ENCODE assay signal across 19 mouse cellular contexts in the genomic region with DNA sequence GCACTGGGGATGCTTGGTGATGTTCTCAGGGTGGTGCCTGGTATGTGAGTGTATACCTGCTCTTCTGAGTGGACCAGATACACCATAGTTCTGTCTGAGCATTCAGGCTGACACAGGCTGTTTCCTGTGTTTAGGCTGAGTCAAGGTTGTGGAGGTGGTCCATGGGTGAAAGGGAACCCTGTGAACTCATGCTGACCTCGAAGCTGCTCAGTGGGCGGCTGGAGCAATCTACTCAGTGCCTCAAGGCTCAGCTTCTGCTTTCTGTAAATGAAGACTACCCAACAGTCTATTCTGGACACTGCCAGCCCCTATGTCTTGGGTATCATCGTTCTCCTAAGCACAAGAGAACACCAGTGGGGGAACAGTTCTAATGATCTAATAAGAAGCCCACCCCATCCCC. TPM values are rescaled to one million over a fixed set of nuclear protein-coding genes. Genes with fewer than 3 reads are reported as not detected.
A peak's percentile ranks its signal among the peaks of the same experiment; 100 is the strongest.
DNase-seq lines count a peak whose midpoint lies in the region; ATAC-seq and TF ChIP-seq lines count a peak whose summit lies in the region.
"Had no signal": no experiment of that assay in that cellular context is flagged by ENCODE, and none has a peak within 500 bp of the region (broad histone marks: within the 10 kb centered on the region; RNA-seq: fewer than 3 reads in every experiment).

No protein-coding gene starts in this region.

- no peak for TF ChIP-seq CTCF in stomach, postnatal 0 days (IDR thresholded peaks at IDR 0.05; ENCODE audit: low read depth)

- 0 out of 2 replicates have a peak, but pooled peaks have one; percentile 32 for ATAC-seq in hindbrain, embryonic 14.5 days (ENCODE audit: low FRiP score)
- ATAC-seq in stomach, embryonic 15.5 days (ENCODE audit: insufficient read depth, low FRiP score, low read depth) = 0 out of 2 replicates have a peak, but pooled peaks have one; percentile 35
- ATAC-seq in stomach, postnatal 0 days (ENCODE audit: low FRiP score, low TSS enrichment) = no peak
- peak; percentile 28 to 49 for ATAC-seq in hematopoietic stem cell, adult 5-6 weeks (replicated peaks in 1 of 2; ENCODE audit: insufficient read depth in 1 of 2, low FRiP score in 2 of 2, low TSS enrichment in 1 of 2, low read depth in 1 of 2, poor library complexity in 2 of 2, severe bottlenecking in 2 of 2)
- ATAC-seq: hindbrain, postnatal 0 days; midbrain, embryonic 15.5 days had no signal

- TF ChIP-seq EP300 in stomach, postnatal 0 days (optimal IDR thresholded peaks at IDR 0.05) = no peak

- no peak for DNase-seq in hindbrain, embryonic 14.5 days (ENCODE audit: low spot score)
- DNase-seq in hindbrain, embryonic 10.5 days (ENCODE audit: low spot score) = no peak
- no peak for DNase-seq in stomach, postnatal 0 days (ENCODE audit: low spot score)
- DNase-seq in splenic B cell, adult 2 months (ENCODE audit: low read depth, low spot score) = peak; percentile 42
- no peak for DNase-seq in midbrain, embryonic 10.5 days (ENCODE audit: low spot score)
- no peak for DNase-seq in gastrocnemius, adult 18-20 months (ENCODE audit: low spot score)
- DNase-seq: cerebellum, adult 11-12 months; cerebellum, postnatal 36 days; heart, postnatal 10 days; lung, postnatal 14 days; right cerebral cortex, postnatal 25 days; thymus, adult 18-20 months had no signal

- H3K27ac ChIP-seq in hindbrain, embryonic 14.5 days = no peak overlapping the region
- H3K27ac ChIP-seq in hindbrain, embryonic 10.5 days = no peak overlapping the region
- H3K27ac ChIP-seq in stomach, embryonic 15.5 days = no peak overlapping the region
- no peak overlapping the region for H3K27ac ChIP-seq in stomach, postnatal 0 days (replicated peaks)
- H3K27ac ChIP-seq in midbrain, embryonic 10.5 days (replicated peaks) = no peak overlapping the region
- H3K27ac ChIP-seq: embryonic facial prominence, embryonic 15.5 days; forebrain, embryonic 12.5 days; heart, adult 2 months; hindbrain, postnatal 0 days; midbrain, embryonic 15.5 days had no signal

- no peaks in the 10 kb centered on the region for H3K36me3 ChIP-seq in hindbrain, embryonic 14.5 days (replicated peaks; ENCODE audit: control insufficient read depth, insufficient read depth)
- peaks cover 13% of the 10 kb centered on the region; the same call in 1 of the 2 replicates for H3K36me3 ChIP-seq in hindbrain, embryonic 10.5 days
- H3K36me3 ChIP-seq in stomach, embryonic 15.5 days = no peaks in the 10 kb centered on the region
- no peaks in the 10 kb centered on the region for H3K36me3 ChIP-seq in stomach, postnatal 0 days (ENCODE audit: control insufficient read depth, insufficient read depth, low read length)
- no peaks in the 10 kb centered on the region for H3K36me3 ChIP-seq in splenic B cell, adult 2 months (ENCODE audit: control insufficient read depth, insufficient read depth, low read length, poor library complexity, severe bottlenecking)
- peaks cover 2% of the 10 kb centered on the region; the same call in 1 of the 2 replicates for H3K36me3 ChIP-seq in midbrain, embryonic 10.5 days
- H3K36me3 ChIP-seq: embryonic facial prominence, embryonic 15.5 days; forebrain, embryonic 12.5 days; midbrain, embryonic 15.5 days had no signal

- H3K9me3 ChIP-seq in hindbrain, embryonic 14.5 days (ENCODE audit: control insufficient read depth, low read length) = no peaks in the 10 kb centered on the region
- no peaks in the 10 kb centered on the region for H3K9me3 ChIP-seq in hindbrain, embryonic 10.5 days
- no peaks in the 10 kb centered on the region for H3K9me3 ChIP-seq in stomach, embryonic 15.5 days
- H3K9me3 ChIP-seq in stomach, postnatal 0 days (ENCODE audit: control insufficient read depth, low read length) = no peaks in the 10 kb centered on the region
- H3K9me3 ChIP-seq in midbrain, embryonic 10.5 days (replicated peaks) = no peaks in the 10 kb centered on the region
- H3K9me3 ChIP-seq: embryonic facial prominence, embryonic 15.5 days; forebrain, embryonic 12.5 days; midbrain, embryonic 15.5 days had no signal

- H3K9ac ChIP-seq in hindbrain, embryonic 14.5 days = no peak overlapping the region
- H3K9ac ChIP-seq in stomach, embryonic 15.5 days = no peak overlapping the region
- no peak overlapping the region for H3K9ac ChIP-seq in stomach, postnatal 0 days (ENCODE audit: low read length)
- H3K9ac ChIP-seq: embryonic facial prominence, embryonic 15.5 days; forebrain, embryonic 12.5 days; midbrain, embryonic 15.5 days had no signal

- no peaks in the 10 kb centered on the region for H3K27me3 ChIP-seq in hindbrain, embryonic 14.5 days (ENCODE audit: control insufficient read depth, insufficient read depth, low read length)
- H3K27me3 ChIP-seq in hindbrain, embryonic 10.5 days (ENCODE audit: insufficient read depth, poor library complexity, severe bottlenecking) = no peaks in the 10 kb centered on the region
- no peaks in the 10 kb centered on the region for H3K27me3 ChIP-seq in stomach, embryonic 15.5 days (replicated peaks)
- H3K27me3 ChIP-seq in stomach, postnatal 0 days (ENCODE audit: control insufficient read depth, insufficient read depth, low read length) = no peaks in the 10 kb centered on the region
- H3K27me3 ChIP-seq in splenic B cell, adult 2 months (ENCODE audit: control insufficient read depth, insufficient read depth, low read length, poor library complexity, severe bottlenecking) = no peaks in the 10 kb centered on the region
- H3K27me3 ChIP-seq in midbrain, embryonic 10.5 days (ENCODE audit: low read depth, poor library complexity, severe bottlenecking) = no peaks in the 10 kb centered on the region
- H3K27me3 ChIP-seq: embryonic facial prominence, embryonic 15.5 days; forebrain, embryonic 12.5 days; midbrain, embryonic 15.5 days had no signal

- 95% methylated on average over 3 of the region's 3 CpGs for WGBS in hindbrain, embryonic 14.5 days
- 90% methylated on average over 3 of the region's 3 CpGs for WGBS in hindbrain, embryonic 10.5 days
- 70% methylated on average over 3 of the region's 3 CpGs for WGBS in stomach, embryonic 15.5 days
- WGBS in stomach, postnatal 0 days = 78% methylated on average over 3 of the region's 3 CpGs
- WGBS in midbrain, embryonic 10.5 days = 96% methylated on average over 3 of the region's 3 CpGs

- H3K4me3 ChIP-seq in hindbrain, embryonic 14.5 days (replicated peaks; ENCODE audit: low read length) = no peak overlapping the region
- no peak overlapping the region for H3K4me3 ChIP-seq in hindbrain, embryonic 10.5 days
- H3K4me3 ChIP-seq in stomach, embryonic 15.5 days (replicated peaks) = no peak overlapping the region
- H3K4me3 ChIP-seq in stomach, postnatal 0 days (ENCODE audit: low read depth, low read length) = no peak overlapping the region
- no peak overlapping the region for H3K4me3 ChIP-seq in midbrain, embryonic 10.5 days
- H3K4me3 ChIP-seq: embryonic facial prominence, embryonic 15.5 days; forebrain, embryonic 12.5 days; heart, adult 2 months; midbrain, embryonic 15.5 days had no signal

- no peaks in the 10 kb centered on the region for H3K4me1 ChIP-seq in hindbrain, embryonic 14.5 days (replicated peaks; ENCODE audit: control insufficient read depth, insufficient read depth, low read length)
- H3K4me1 ChIP-seq in hindbrain, embryonic 10.5 days (replicated peaks) = peaks cover 7% of the 10 kb centered on the region; the same call in 1 of the 2 replicates
- 0 out of 2 replicates have a peak, but pooled peaks cover 9% of the 10 kb centered on the region for H3K4me1 ChIP-seq in stomach, embryonic 15.5 days
- no peaks in the 10 kb centered on the region for H3K4me1 ChIP-seq in stomach, postnatal 0 days (replicated peaks; ENCODE audit: control insufficient read depth, insufficient read depth)
- peaks cover 5% of the 10 kb centered on the region for H3K4me1 ChIP-seq in midbrain, embryonic 10.5 days
- H3K4me1 ChIP-seq: midbrain, embryonic 15.5 days had no signal

- no peak overlapping the region for H3K4me2 ChIP-seq in hindbrain, embryonic 14.5 days (replicated peaks)
- no peak overlapping the region for H3K4me2 ChIP-seq in stomach, embryonic 15.5 days
- H3K4me2 ChIP-seq in stomach, postnatal 0 days (replicated peaks; ENCODE audit: low read depth) = no peak overlapping the region
- H3K4me2 ChIP-seq: embryonic facial prominence, embryonic 15.5 days; forebrain, embryonic 12.5 days; midbrain, embryonic 15.5 days had no signal

RNA-seq across cellular contexts. Expression of a gene that starts 14.1 kb away (rescaled TPM):
- polyA plus RNA-seq in hindbrain, embryonic 14.5 days (2014; fragmentation: Nextera tagmentation; extraction: Ambion mirVana) = 50.0 and 54.3 TPM in 2 replicates
- 75.2 and 88.2 TPM in 2 replicates for polyA plus RNA-seq in hindbrain, embryonic 10.5 days (2016; fragmentation: Nextera tagmentation; extraction: Ambion mirVana)
- 103 and 105 TPM in 2 replicates for polyA plus RNA-seq in stomach, embryonic 15.5 days (2015; fragmentation: Nextera tagmentation; extraction: Ambion mirVana)
- polyA plus RNA-seq in stomach, postnatal 0 days (2015; fragmentation: Nextera tagmentation; extraction: Ambion mirVana) = 49.7 and 59.1 TPM in 2 replicates
- 42.8 and 59.9 TPM in 2 replicates for total RNA-seq in hematopoietic stem cell, adult 5-6 weeks (2017)
- 79.2 and 83.5 TPM in 2 replicates for polyA plus RNA-seq in midbrain, embryonic 10.5 days (2016; fragmentation: Nextera tagmentation; extraction: Ambion mirVana)
- 10 to 100 TPM; 20.3 to 21.0 TPM for total RNA-seq in gastrocnemius, adult 18-20 months (2021)
